Mouse (Mus musculus) olfactory bulb, adult 2 months (tissue): ENCODE results near the gene Esr1. TPM values are rescaled to one million over a fixed set of nuclear protein-coding genes. Genes with fewer than 3 reads are reported as not detected.

ENCODE experiments used
- H3K27ac ChIP-seq: fragments of 200-500 bp; 2 replicates; pipeline ENCODE4 v1.5.1; 2012; ENCODE audit warnings: low read depth, low read length; ENCODE audit not compliant: insufficient read depth
- H3K4me1 ChIP-seq: fragments of 200-500 bp; 2 replicates; pipeline ENCODE4 v1.6.1; 2012; ENCODE audit warnings: low read length; ENCODE audit not compliant: control insufficient read depth, insufficient read depth
- H3K4me3 ChIP-seq: fragments of 200-500 bp; 2 replicates; pipeline ENCODE4 v1.5.1; 2012; ENCODE audit warnings: mild to moderate bottlenecking, low read depth, low read length, moderate library complexity; ENCODE audit not compliant: insufficient read depth
- CTCF ChIP-seq: fragments of 200-500 bp; IDR thresholded peaks from 2 replicates; pipeline ENCODE4 v1.5.1; 2012; ENCODE audit warnings: low read depth, mild to moderate bottlenecking, low read length, moderate library complexity; ENCODE audit not compliant: insufficient read depth
- POLR2A ChIP-seq: fragments of 200-500 bp; IDR thresholded peaks from 2 replicates; pipeline ENCODE4 v1.6.1; 2012; ENCODE audit warnings: mild to moderate bottlenecking, low read depth, low read length, moderate library complexity; ENCODE audit not compliant: insufficient read depth
- WGBS: fragments of 180-500 bp; shearing (Covaris S2); methylation state at CpG from one replicate; pipeline ENCODE4 v1.1.7; 2018; 5-methylcytosine and 5-hydroxymethylcytosine counted together
- polyA plus RNA-seq: library from polyadenylated mRNA; stranded (reverse); fragments of >200 nt; gene quantifications from 2 replicates; pipeline ENCODE4 v1.2.4, GENCODE M21; 2012; ENCODE audit warnings: low replicate concordance; ENCODE audit not compliant: missing spikeins, insufficient read depth, insufficient read length

Gene Esr1
- polyA plus RNA-seq, 1 experiment, result not detected

- WGBS, result 95% methylated on average over 2 of the region's 2 CpGs
- TF ChIP-seq POLR2A (no peak), CTCF (no peak)
- Histone ChIP-seq H3K4me3 (no peak overlapping the region), H3K4me1 (no peaks in the 10 kb centered on the region), H3K27ac (no peak overlapping the region)
Measured at GRCm38 (mm10) chr10:4909271-4909670, 297.9 kb downstream of the Esr1 start.

- no peak overlapping the region for H3K4me3 ChIP-seq
- H3K4me1 ChIP-seq, result no peaks in the 10 kb centered on the region
- TF ChIP-seq POLR2A (no peak), CTCF (no peak)
- no peak overlapping the region for H3K27ac ChIP-seq
- 85% methylated on average over 4 of the region's 4 CpGs for WGBS
Measured at GRCm38 (mm10) chr10:4910451-4910850, 299.1 kb downstream of the Esr1 start.

GRCm38 (mm10) chr10:4919046-4919445 lies 307.7 kb downstream of the Esr1 start:
- no peak overlapping the region for H3K27ac ChIP-seq
- WGBS, result 90% methylated on average over 4 of the region's 4 CpGs
- H3K4me3 ChIP-seq, result no peak overlapping the region
- no peaks in the 10 kb centered on the region for H3K4me1 ChIP-seq
- TF ChIP-seq POLR2A, result no peak
- no peak for TF ChIP-seq CTCF

GRCm38 (mm10) chr10:4923616-4924015 lies 312.2 kb downstream of the Esr1 start:
- TF ChIP-seq POLR2A, result no peak
- no peak for TF ChIP-seq CTCF
- no peaks in the 10 kb centered on the region for H3K4me1 ChIP-seq
- no peak overlapping the region for H3K27ac ChIP-seq
- H3K4me3 ChIP-seq, result no peak overlapping the region
- 70% methylated on average over 2 of the region's 2 CpGs for WGBS

- H3K27ac ChIP-seq, result no peak overlapping the region
- H3K4me3 ChIP-seq, result no peak overlapping the region
- H3K4me1 ChIP-seq, result no peaks in the 10 kb centered on the region
- 69% methylated on average over 2 of the region's 2 CpGs for WGBS
- TF ChIP-seq CTCF (no peak), POLR2A (no peak)
Measured at GRCm38 (mm10) chr10:4924391-4924790, 313.0 kb downstream of the Esr1 start.

GRCm38 (mm10) chr10:4943148-4943547 lies 331.8 kb downstream of the Esr1 start:
- no peak overlapping the region for H3K4me3 ChIP-seq
- 87% methylated on average over 5 of the region's 5 CpGs for WGBS

GRCm38 (mm10) chr10:4944725-4945124 lies 333.3 kb downstream of the Esr1 start:
- 85% methylated on average over 2 of the region's 2 CpGs for WGBS
- TF ChIP-seq CTCF (no peak), POLR2A (no peak)
- Histone ChIP-seq H3K27ac (no peak overlapping the region), H3K4me1 (no peaks in the 10 kb centered on the region), H3K4me3 (no peak overlapping the region)

More at GRCm38 (mm10) chr10:4943148-4943547, 331.8 kb downstream of the Esr1 start:
- H3K27ac ChIP-seq, result no peak overlapping the region
- TF ChIP-seq POLR2A (no peak), CTCF (no peak)
- no peaks in the 10 kb centered on the region for H3K4me1 ChIP-seq

- 29% methylated on average over 1 of the region's 1 CpGs for WGBS
- Histone ChIP-seq H3K4me3 (no peak overlapping the region), H3K27ac (no peak overlapping the region), H3K4me1 (no peaks in the 10 kb centered on the region)
- TF ChIP-seq POLR2A, result no peak
- no peak for TF ChIP-seq CTCF
Measured at GRCm38 (mm10) chr10:4965768-4966167, 354.4 kb downstream of the Esr1 start.

- no peak for TF ChIP-seq POLR2A
- TF ChIP-seq CTCF, result no peak
- Histone ChIP-seq H3K4me3 (no peak overlapping the region), H3K27ac (no peak overlapping the region), H3K4me1 (no peaks in the 10 kb centered on the region)
- 85% methylated on average over 7 of the region's 7 CpGs for WGBS
Measured at GRCm38 (mm10) chr10:4971156-4971555, 359.8 kb downstream of the Esr1 start.

GRCm38 (mm10) chr10:4971586-4971985 lies 360.2 kb downstream of the Esr1 start:
- Histone ChIP-seq H3K4me3 (no peak overlapping the region), H3K27ac (no peak overlapping the region), H3K4me1 (no peaks in the 10 kb centered on the region)
- TF ChIP-seq CTCF (no peak), POLR2A (no peak)
